Mouse (Mus musculus): Measurements from ENCODE around the gene Uox. TPM values are rescaled to one million over a fixed set of nuclear protein-coding genes. Genes with fewer than 3 reads are reported as not detected.
A peak's percentile ranks its signal among the peaks of the same experiment; 100 is the strongest.

Uox gene
- polyA plus RNA-seq, 1 experiment: not detected

DNA sequence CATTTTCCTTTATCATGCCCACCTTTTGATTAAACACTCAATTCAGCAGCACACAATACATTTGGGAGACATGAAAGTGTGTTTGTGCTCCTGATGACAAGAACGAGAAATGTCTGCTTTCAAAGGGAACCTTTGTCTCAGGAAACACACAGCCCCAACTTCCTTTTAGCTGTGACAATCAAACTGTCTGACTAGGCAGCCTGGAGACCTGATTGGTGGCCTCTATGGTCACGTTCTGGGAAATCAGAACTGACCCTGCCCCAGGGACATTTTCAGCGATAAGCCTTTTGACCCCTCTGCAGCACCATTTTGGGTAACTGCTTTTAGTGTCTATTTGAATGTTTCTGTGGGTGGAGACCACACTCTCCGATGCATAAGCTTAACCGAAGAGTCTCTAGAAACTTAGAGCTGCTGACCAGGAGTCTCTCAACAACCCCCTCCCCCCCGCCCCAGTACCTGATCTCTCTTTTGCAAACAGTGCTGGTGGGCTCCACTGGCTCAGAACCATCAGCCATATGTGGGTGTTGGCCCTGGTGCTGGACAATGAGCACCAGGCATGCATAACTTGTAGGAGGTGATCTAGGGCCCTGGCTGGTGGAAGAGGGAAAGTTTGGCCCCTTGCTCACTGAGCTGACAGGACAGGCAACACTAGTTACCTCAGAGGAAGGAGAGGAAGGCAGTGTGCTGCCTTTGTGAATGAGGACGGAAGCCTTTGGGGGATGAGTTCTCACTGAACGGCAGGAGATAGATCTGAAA, 58.2 kb downstream of the Uox start:
- DNase-seq (ENCODE audit: low read depth): no peak
- TF ChIP-seq POLR2A (IDR thresholded peaks at IDR 0.05; ENCODE audit: borderline replicate concordance, extremely low read depth, insufficient read depth, insufficient read length, poor library complexity, severe bottlenecking) (no peak), CTCF (IDR thresholded peaks at IDR 0.05; ENCODE audit: borderline replicate concordance, extremely low read depth, insufficient read depth, insufficient read length) (no peak)

DNA sequence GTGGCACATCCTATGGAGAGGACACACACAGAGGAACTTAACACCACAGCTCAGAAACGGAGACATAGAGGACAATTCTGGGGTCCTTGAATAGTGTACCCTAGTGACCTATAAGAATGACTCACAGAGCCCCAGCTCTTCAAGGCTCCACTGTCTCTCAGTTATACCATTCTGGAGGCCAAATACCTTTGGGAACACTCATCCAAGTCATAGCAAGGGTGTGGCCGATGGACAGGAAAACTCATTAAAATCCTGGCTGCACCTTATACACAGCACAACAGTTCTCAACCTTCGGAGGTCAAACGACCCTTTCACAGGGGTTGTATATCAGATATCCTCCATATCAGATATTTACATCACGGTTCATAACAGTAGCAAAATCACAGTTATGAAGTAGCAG, 62.3 kb downstream of the Uox start:
- TF ChIP-seq CTCF (IDR thresholded peaks at IDR 0.05; ENCODE audit: borderline replicate concordance, extremely low read depth, insufficient read depth, insufficient read length): no peak
- no peak for TF ChIP-seq POLR2A (IDR thresholded peaks at IDR 0.05; ENCODE audit: borderline replicate concordance, extremely low read depth, insufficient read depth, insufficient read length, poor library complexity, severe bottlenecking)
- no peak for DNase-seq (ENCODE audit: low read depth)

DNA sequence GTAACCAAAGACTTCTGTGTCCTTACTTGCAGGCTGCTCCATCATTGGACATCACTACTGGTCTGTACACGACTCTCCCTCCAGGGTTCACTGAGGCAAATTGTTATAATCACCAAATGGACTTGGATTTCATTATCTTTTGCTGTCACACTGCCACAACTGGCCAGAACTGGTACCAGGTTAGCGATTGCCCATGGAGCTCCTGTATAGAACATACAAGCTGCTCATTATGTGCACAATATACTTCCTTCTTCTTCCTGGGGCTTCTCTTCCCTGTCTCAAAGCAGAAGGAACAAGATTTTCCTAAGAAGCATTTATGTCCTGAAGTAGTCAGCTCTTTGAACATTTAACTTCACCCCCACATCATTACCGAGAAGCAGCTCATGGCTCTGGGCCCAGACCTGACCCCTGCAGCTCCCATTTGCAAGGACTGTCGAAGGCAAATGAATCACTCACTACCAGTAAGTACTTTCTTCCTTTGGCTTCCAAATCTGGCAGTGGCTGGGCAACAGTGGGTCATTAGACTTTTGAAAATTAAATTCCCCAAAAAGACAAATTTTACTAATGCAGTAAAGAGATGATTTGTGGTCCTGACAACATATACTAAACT, 71.7 kb downstream of the Uox start:
- DNase-seq (ENCODE audit: low read depth): peak; percentile 70
- no peak for TF ChIP-seq CTCF (IDR thresholded peaks at IDR 0.05; ENCODE audit: borderline replicate concordance, extremely low read depth, insufficient read depth, insufficient read length)
- TF ChIP-seq POLR2A (IDR thresholded peaks at IDR 0.05; ENCODE audit: borderline replicate concordance, extremely low read depth, insufficient read depth, insufficient read length, poor library complexity, severe bottlenecking): no peak

DNA sequence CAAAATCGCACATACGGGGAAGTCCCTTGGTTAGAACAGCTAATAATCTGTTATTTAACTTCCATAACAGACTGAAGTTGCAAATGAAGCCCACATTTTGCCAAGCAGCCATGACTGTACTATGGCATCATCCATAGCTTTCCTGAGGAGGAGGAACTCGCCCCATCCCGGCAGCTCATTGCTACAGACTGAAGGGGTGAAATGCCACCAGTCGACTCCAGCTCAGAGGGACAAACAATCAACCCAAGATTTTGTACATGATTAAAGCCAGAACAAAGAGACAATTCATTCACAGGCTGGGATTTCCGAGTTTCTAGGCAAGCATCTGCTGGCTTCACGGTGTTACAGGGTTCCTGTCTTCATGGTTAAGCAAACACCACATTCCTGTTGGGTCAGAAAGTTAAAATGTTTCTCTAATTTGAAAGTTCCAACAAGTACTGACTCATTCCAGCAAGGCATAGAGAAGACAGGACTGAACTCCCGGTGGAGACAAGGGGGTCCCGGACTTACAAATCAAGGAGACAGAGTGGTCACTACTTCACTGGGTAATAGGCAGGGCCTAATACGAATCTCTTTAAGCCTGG, 79.2 kb downstream of the Uox start:
- no peak for DNase-seq (ENCODE audit: low read depth)
- no peak for TF ChIP-seq CTCF (IDR thresholded peaks at IDR 0.05; ENCODE audit: borderline replicate concordance, extremely low read depth, insufficient read depth, insufficient read length)
- TF ChIP-seq POLR2A (IDR thresholded peaks at IDR 0.05; ENCODE audit: borderline replicate concordance, extremely low read depth, insufficient read depth, insufficient read length, poor library complexity, severe bottlenecking): no peak

DNA sequence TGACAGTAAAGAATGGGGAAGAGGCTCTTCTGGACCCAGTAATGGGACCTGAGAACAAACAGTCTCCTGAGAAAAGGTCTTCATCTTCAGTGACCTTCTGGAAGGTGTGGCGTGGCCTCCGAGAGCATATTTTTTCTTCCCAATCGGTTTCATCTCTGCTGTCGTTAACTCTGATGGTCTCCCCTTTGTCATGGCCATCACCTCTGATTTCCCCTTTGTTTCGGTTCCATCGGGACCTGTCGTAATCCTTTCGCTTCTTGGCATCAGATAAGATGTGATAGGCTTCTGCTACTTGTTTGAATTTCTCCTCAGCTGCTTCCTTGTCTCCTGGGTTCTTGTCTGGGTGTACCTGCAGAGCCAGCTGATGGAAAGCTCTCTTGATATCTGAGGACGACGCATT, 80.5 kb downstream of the Uox start:
- TF ChIP-seq CTCF (IDR thresholded peaks at IDR 0.05; ENCODE audit: borderline replicate concordance, extremely low read depth, insufficient read depth, insufficient read length) (no peak), POLR2A (IDR thresholded peaks at IDR 0.05; ENCODE audit: borderline replicate concordance, extremely low read depth, insufficient read depth, insufficient read length, poor library complexity, severe bottlenecking) (no peak)
- DNase-seq (ENCODE audit: low read depth): no peak

DNA sequence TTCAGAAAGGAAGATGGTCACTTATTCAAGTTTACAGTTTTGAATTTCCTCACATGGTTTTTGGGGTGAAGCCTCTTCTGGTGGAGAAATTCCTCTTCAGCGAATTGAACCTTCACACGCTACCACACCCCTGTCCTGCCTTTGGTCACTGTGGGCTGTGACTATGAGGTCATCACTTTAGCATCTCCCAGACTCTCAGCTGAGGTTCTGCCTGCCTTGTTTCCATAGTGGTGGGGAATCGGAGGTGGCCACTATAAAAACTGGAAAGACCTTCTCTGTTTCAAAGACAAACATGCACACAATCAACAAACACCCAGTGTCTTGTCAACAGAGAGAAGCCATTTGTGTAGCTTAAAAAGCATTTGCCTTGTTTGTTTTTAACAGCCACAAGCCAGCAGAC, 81.0 kb downstream of the Uox start, which contains the start of gene 4930503B20Rik:
Gene 4930503B20Rik, minus strand, starts transcription at position 101 of the 400 bp plus-strand sequence.
- DNase-seq (ENCODE audit: low read depth): no peak
- TF ChIP-seq CTCF (IDR thresholded peaks at IDR 0.05; ENCODE audit: borderline replicate concordance, extremely low read depth, insufficient read depth, insufficient read length) (no peak), POLR2A (IDR thresholded peaks at IDR 0.05; ENCODE audit: borderline replicate concordance, extremely low read depth, insufficient read depth, insufficient read length, poor library complexity, severe bottlenecking) (no peak)

DNA sequence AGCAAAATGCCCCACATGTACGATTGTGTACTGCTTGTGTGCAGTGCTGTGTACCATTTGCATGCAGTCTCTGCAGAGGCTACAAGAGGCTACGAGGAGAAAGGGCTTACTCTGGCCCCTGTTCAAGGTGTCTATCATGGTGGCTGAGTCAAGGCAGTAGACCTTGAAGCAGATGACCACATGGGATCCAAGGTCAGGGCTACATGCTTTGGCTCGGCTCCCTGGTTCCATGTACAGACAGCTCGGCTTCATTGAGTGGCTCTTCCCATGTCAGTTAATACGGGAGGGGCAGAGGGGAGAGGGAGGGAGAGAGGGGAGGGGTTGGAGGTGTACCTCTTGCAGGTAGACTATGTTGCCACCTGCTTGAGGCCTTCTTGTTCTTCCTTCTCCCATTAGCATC, 82.2 kb downstream of the Uox start:
- DNase-seq (ENCODE audit: low read depth): no peak
- TF ChIP-seq POLR2A (IDR thresholded peaks at IDR 0.05; ENCODE audit: borderline replicate concordance, extremely low read depth, insufficient read depth, insufficient read length, poor library complexity, severe bottlenecking) (no peak), CTCF (IDR thresholded peaks at IDR 0.05; ENCODE audit: borderline replicate concordance, extremely low read depth, insufficient read depth, insufficient read length) (no peak)

DNA sequence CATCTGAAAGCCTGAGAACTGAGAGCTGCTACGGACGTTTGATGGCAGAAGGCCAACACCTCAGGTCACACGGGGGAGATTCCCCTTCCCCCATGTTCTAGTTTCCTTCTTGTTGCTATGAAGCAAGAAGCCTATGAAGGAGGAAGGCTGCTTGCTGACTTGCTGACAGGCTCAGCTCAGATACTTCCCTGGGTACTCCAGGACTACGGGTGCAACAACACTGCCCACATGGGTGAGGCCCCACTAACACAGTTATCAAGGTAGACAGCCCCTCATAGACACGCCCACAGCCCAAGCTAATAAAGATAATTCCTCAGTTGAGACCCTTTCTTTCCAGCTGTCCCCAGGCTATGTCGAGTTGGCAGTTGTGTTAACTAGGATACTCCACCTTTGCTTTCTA, 83.5 kb downstream of the Uox start:
- TF ChIP-seq POLR2A (IDR thresholded peaks at IDR 0.05; ENCODE audit: borderline replicate concordance, extremely low read depth, insufficient read depth, insufficient read length, poor library complexity, severe bottlenecking) (no peak), CTCF (IDR thresholded peaks at IDR 0.05; ENCODE audit: borderline replicate concordance, extremely low read depth, insufficient read depth, insufficient read length) (no peak)
- no peak for DNase-seq (ENCODE audit: low read depth)

DNA sequence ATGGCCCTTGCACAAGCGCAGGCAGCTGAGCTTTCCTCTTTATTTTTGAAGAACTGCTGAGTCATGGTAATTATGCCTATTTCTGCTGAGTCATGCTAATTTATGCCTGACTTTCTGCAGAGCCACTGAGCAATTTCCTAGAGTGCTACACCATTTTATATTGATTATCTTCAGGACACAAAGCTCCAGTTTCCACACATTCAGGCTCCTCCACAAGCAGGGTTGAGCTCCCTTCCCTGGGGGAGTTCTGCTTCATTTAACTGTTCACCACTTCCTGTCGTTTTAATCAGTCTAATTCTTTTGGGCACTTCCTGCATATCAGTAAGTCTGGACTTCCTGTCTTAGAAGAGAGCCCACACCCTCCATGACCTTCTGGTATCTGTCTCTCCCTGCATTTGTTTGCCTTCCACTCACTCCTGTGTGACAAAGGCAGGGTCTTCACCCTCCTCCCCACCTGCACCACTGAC, 84.9 kb downstream of the Uox start:
- TF ChIP-seq POLR2A (IDR thresholded peaks at IDR 0.05; ENCODE audit: borderline replicate concordance, extremely low read depth, insufficient read depth, insufficient read length, poor library complexity, severe bottlenecking) (no peak), CTCF (IDR thresholded peaks at IDR 0.05; ENCODE audit: borderline replicate concordance, extremely low read depth, insufficient read depth, insufficient read length) (no peak)
- peak; percentile 15 for DNase-seq (ENCODE audit: low read depth)

DNA sequence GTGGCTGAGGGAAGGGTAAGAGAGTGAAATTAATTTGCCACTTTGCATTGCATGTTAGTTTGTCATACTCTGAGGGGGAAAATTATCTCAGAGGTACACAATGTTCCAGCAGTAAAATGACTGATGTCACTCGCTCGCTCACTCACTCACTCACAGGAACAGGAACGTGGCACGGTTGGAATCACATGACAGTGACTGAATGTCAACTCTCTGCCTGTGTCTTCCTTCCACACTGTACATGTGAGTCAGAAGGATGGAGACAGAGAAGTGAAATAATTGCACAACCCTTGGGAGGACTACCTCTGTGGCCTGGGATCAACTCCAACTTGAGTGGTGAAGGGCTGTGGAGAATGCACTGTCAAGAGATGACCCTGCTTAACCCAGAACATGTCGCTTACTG, 87.2 kb downstream of the Uox start:
- no peak for DNase-seq (ENCODE audit: low read depth)
- TF ChIP-seq CTCF (IDR thresholded peaks at IDR 0.05; ENCODE audit: borderline replicate concordance, extremely low read depth, insufficient read depth, insufficient read length): no peak
- TF ChIP-seq POLR2A (IDR thresholded peaks at IDR 0.05; ENCODE audit: borderline replicate concordance, extremely low read depth, insufficient read depth, insufficient read length, poor library complexity, severe bottlenecking): no peak

DNA sequence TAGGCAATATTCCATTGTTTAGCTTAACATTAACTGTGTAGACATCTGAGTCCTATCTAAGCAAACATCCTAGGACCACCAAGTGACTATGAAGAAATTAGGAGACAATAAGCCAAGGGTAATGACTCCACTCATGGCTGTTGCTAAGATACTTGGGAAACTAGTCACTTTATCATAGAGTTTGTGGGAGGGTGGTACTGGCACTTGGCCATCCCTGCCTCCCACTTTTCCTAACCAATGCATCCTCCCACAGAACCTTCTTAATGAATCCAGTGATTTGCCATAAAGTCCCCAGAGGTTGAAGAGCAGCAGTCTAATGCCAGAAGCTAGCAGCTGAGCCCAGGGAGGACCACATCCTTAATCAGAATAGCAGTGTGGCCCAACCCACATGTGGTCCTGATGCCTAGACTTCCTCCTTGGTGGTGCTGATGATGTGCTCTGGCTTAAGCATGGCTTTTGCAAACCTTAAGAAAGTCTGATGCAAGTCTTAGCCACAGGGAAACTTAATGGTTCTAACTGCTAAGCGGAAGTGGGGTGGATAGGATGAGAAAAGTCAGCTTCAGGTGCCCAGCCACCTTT, 87.9 kb downstream of the Uox start:
- no peak for TF ChIP-seq POLR2A (IDR thresholded peaks at IDR 0.05; ENCODE audit: borderline replicate concordance, extremely low read depth, insufficient read depth, insufficient read length, poor library complexity, severe bottlenecking)
- no peak for TF ChIP-seq CTCF (IDR thresholded peaks at IDR 0.05; ENCODE audit: borderline replicate concordance, extremely low read depth, insufficient read depth, insufficient read length)
- no peak for DNase-seq (ENCODE audit: low read depth)

Measured in brain, embryonic 14.5 days (tissue).